In genomic region chr9:85948495-85949137, GRCm38 (mm10) we compare ENCODE assay signal across 10 mouse cellular contexts.
DNase-seq lines count a peak whose midpoint lies in the region; ATAC-seq lines count a peak whose summit lies in the region.
"Had no signal": no experiment of that assay in that cellular context is flagged by ENCODE, and none has a peak within 500 bp of the region (broad histone marks: within the 10 kb centered on the region; RNA-seq: fewer than 3 reads in every experiment).

No protein-coding gene starts in this region.

- peak; percentile 10 for DNase-seq in embryonic facial prominence, embryonic 11.5 days (ENCODE audit: low spot score)
- no peak for DNase-seq in embryonic facial prominence, embryonic 10.5 days (ENCODE audit: low spot score)
- DNase-seq in right cerebral cortex, adult 2 months (ENCODE audit: low spot score in 2 of 2): peak; percentile 47 to 61
- DNase-seq in right cerebral cortex, postnatal 4 days: no peak
- peak; percentile 4 to 62 for DNase-seq in left cerebral cortex, adult 8-10 months (ENCODE audit: low spot score in 2 of 2)
- DNase-seq in cerebellum, adult 9-10 months: no peak
- DNase-seq in gastrocnemius, postnatal 36 days: no peak

- H3K9ac ChIP-seq in embryonic facial prominence, embryonic 11.5 days (replicated peaks; ENCODE audit: low read length): no peak overlapping the region
- H3K9ac ChIP-seq: neural tube, embryonic 12.5 days had no signal

- H3K4me2 ChIP-seq in embryonic facial prominence, embryonic 11.5 days (ENCODE audit: low read depth, low read length): no peak overlapping the region
- H3K4me2 ChIP-seq: neural tube, embryonic 12.5 days had no signal

- H3K9me3 ChIP-seq in embryonic facial prominence, embryonic 11.5 days (replicated peaks; ENCODE audit: control insufficient read depth, low read length): no peaks in the 10 kb centered on the region
- no peaks in the 10 kb centered on the region for H3K9me3 ChIP-seq in embryonic facial prominence, embryonic 10.5 days
- H3K9me3 ChIP-seq: heart, embryonic 10.5 days; neural tube, embryonic 12.5 days had no signal

- no peaks in the 10 kb centered on the region for H3K36me3 ChIP-seq in embryonic facial prominence, embryonic 11.5 days (replicated peaks; ENCODE audit: control insufficient read depth, insufficient read depth, low read depth, low read length)
- H3K36me3 ChIP-seq in embryonic facial prominence, embryonic 10.5 days (replicated peaks): no peaks in the 10 kb centered on the region
- H3K36me3 ChIP-seq: heart, embryonic 10.5 days; neural tube, embryonic 12.5 days had no signal

- H3K4me1 ChIP-seq in embryonic facial prominence, embryonic 11.5 days (ENCODE audit: control insufficient read depth, insufficient read depth, low read length): no peaks in the 10 kb centered on the region
- H3K4me1 ChIP-seq in embryonic facial prominence, embryonic 10.5 days: no peaks in the 10 kb centered on the region
- H3K4me1 ChIP-seq: heart, embryonic 10.5 days; neural tube, embryonic 12.5 days had no signal

- H3K27ac ChIP-seq in embryonic facial prominence, embryonic 11.5 days (replicated peaks; ENCODE audit: low read depth, low read length): no peak overlapping the region
- no peak overlapping the region for H3K27ac ChIP-seq in embryonic facial prominence, embryonic 10.5 days (replicated peaks)
- H3K27ac ChIP-seq: heart, embryonic 10.5 days; neural tube, embryonic 12.5 days had no signal

- H3K4me3 ChIP-seq in embryonic facial prominence, embryonic 11.5 days (ENCODE audit: low read depth, low read length): no peak overlapping the region
- no peak overlapping the region for H3K4me3 ChIP-seq in embryonic facial prominence, embryonic 10.5 days
- H3K4me3 ChIP-seq: heart, embryonic 10.5 days; neural tube, embryonic 12.5 days had no signal

- no peak; the same call in 1 of the 2 replicates for ATAC-seq in embryonic facial prominence, embryonic 11.5 days (replicated peaks; ENCODE audit: insufficient number of reproducible peaks, low FRiP score, low TSS enrichment, low read depth)
- no peak for ATAC-seq in erythroid progenitor cell, adult 5-6 weeks (replicated peaks; ENCODE audit: low FRiP score, poor library complexity, severe bottlenecking)

- 65% methylated on average over 12 of the region's 12 CpGs for WGBS in embryonic facial prominence, embryonic 11.5 days
- 74% methylated on average over 12 of the region's 12 CpGs for WGBS in embryonic facial prominence, embryonic 10.5 days

- intact Hi-C loops in gastrocnemius, postnatal 36 days (cut with DNase I): no loop called here

- H3K27me3 ChIP-seq in embryonic facial prominence, embryonic 11.5 days (ENCODE audit: control insufficient read depth, insufficient read depth, low read length): no peaks in the 10 kb centered on the region
- no peaks in the 10 kb centered on the region for H3K27me3 ChIP-seq in embryonic facial prominence, embryonic 10.5 days (replicated peaks; ENCODE audit: low read depth, poor library complexity, severe bottlenecking)
- H3K27me3 ChIP-seq: neural tube, embryonic 12.5 days had no signal

Comparison
In these comparisons a context has a peak if more than half of its experiments do, and no peak if none do; other contexts are left out.
1. DNase-seq: peak in embryonic facial prominence, embryonic 11.5 days (single experiment), right cerebral cortex, adult 2 months (2 of 2) and left cerebral cortex, adult 8-10 months (2 of 2); none in embryonic facial prominence, embryonic 10.5 days (single experiment), right cerebral cortex, postnatal 4 days (single experiment), cerebellum, adult 9-10 months (single experiment) and gastrocnemius, postnatal 36 days (0 of 2).